ENCODE assay signal across 8 mouse cellular contexts in the genomic region with DNA sequence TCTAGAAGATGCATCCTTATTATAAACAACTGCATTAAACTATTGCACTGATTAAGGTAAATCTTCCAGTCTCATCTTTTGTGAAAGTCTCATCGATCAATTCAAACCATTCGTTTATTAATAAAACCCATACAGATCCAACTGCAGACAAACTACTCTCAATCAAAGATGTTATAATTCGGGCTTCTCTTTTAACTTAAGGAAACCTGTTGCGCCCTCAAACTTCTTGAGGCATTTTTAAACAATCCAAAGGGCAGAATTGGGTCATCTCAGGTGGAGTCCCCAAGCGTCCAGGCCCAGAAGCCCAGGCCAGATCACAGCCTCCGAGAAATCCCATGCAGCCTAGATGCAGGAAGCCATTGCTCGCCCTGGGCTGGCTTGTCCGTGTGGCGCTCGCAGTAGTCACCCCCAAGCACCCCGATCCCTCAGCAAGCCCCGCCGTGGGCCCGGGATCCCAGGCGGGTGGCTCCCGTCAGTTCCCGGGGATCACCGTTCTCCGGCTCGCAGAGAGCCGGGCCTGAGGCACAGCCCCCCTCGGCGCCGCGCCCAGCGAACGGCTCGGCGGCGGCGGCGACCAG. TPM values are rescaled to one million over a fixed set of nuclear protein-coding genes. Genes with fewer than 3 reads are reported as not detected.
A peak's percentile ranks its signal among the peaks of the same experiment; 100 is the strongest.
DNase-seq lines count a peak whose midpoint lies in the region; ATAC-seq lines count a peak whose summit lies in the region.

No protein-coding gene starts in this region.

- H3K4me2 ChIP-seq in embryonic facial prominence, embryonic 11.5 days (ENCODE audit: low read depth, low read length), result peak overlapping the region; percentile 84
- peak overlapping the region; percentile 74 for H3K4me2 ChIP-seq in hindbrain, embryonic 11.5 days (replicated peaks; ENCODE audit: low read depth, low read length)
- peak overlapping the region; percentile 86 for H3K4me2 ChIP-seq in liver, embryonic 13.5 days

- H3K9me3 ChIP-seq in embryonic facial prominence, embryonic 11.5 days (replicated peaks; ENCODE audit: control insufficient read depth, low read length), result no peaks in the 10 kb centered on the region
- H3K9me3 ChIP-seq in hindbrain, embryonic 11.5 days (ENCODE audit: control insufficient read depth, low read length), result no peaks in the 10 kb centered on the region
- no peaks in the 10 kb centered on the region for H3K9me3 ChIP-seq in liver, embryonic 13.5 days (replicated peaks)

- peak overlapping the region; percentile 96 for H3K27ac ChIP-seq in embryonic facial prominence, embryonic 11.5 days (replicated peaks; ENCODE audit: low read depth, low read length)
- peak overlapping the region; percentile 94 for H3K27ac ChIP-seq in hindbrain, embryonic 11.5 days (ENCODE audit: low read depth, low read length)
- H3K27ac ChIP-seq in liver, embryonic 13.5 days, result peak overlapping the region; percentile 90

- DNase-seq in spleen, postnatal 10 days (ENCODE audit: low spot score in 2 of 2), result peak; percentile 43 to 50
- no peak for DNase-seq in spleen, adult 12 weeks (ENCODE audit: low spot score)
- peak; percentile 67 for DNase-seq in adipocyte (ENCODE audit: low spot score)
- peak; percentile 72 for DNase-seq in embryonic facial prominence, embryonic 11.5 days (ENCODE audit: low spot score)
- DNase-seq in hindbrain, embryonic 11.5 days (ENCODE audit: low spot score), result peak; percentile 75
- no peak for DNase-seq in liver, embryonic 13.5 days
- peak; percentile 79 for DNase-seq in neural tube, embryonic 10.5 days (ENCODE audit: extremely low spot score, low spot score)
- no peak for DNase-seq in right cerebral cortex, postnatal 36 days (ENCODE audit: low spot score in 2 of 2)

- ATAC-seq in embryonic facial prominence, embryonic 11.5 days (replicated peaks; ENCODE audit: insufficient number of reproducible peaks, low FRiP score, low TSS enrichment, low read depth), result peak; percentile 57; the same call in 1 of the 2 replicates
- peak; percentile 64 for ATAC-seq in hindbrain, embryonic 11.5 days (ENCODE audit: low FRiP score)
- peak; percentile 54; the same call in 1 of the 2 replicates for ATAC-seq in liver, embryonic 13.5 days (ENCODE audit: low read depth)

- H3K36me3 ChIP-seq in embryonic facial prominence, embryonic 11.5 days (replicated peaks; ENCODE audit: control insufficient read depth, insufficient read depth, low read depth, low read length), result no peaks in the 10 kb centered on the region
- no peaks in the 10 kb centered on the region for H3K36me3 ChIP-seq in hindbrain, embryonic 11.5 days (ENCODE audit: control insufficient read depth, insufficient read depth, low read length)
- H3K36me3 ChIP-seq in liver, embryonic 13.5 days, result no peaks in the 10 kb centered on the region

- no peaks in the 10 kb centered on the region for H3K4me1 ChIP-seq in embryonic facial prominence, embryonic 11.5 days (ENCODE audit: control insufficient read depth, insufficient read depth, low read length)
- H3K4me1 ChIP-seq in hindbrain, embryonic 11.5 days (replicated peaks; ENCODE audit: control insufficient read depth, insufficient read depth, low read length), result no peaks in the 10 kb centered on the region
- peaks cover 43% of the 10 kb centered on the region for H3K4me1 ChIP-seq in liver, embryonic 13.5 days (replicated peaks)

- 5% methylated on average over 32 of the region's 32 CpGs for WGBS in embryonic facial prominence, embryonic 11.5 days
- 6% methylated on average over 28 of the region's 32 CpGs for WGBS in hindbrain, embryonic 11.5 days
- 6% methylated on average over 32 of the region's 32 CpGs for WGBS in liver, embryonic 13.5 days (ENCODE audit: insufficient replicate concordance)

- H3K9ac ChIP-seq in embryonic facial prominence, embryonic 11.5 days (replicated peaks; ENCODE audit: low read length), result peak overlapping the region; percentile 98
- peak overlapping the region; percentile 96 for H3K9ac ChIP-seq in hindbrain, embryonic 11.5 days (ENCODE audit: low read depth, low read length)
- H3K9ac ChIP-seq in liver, embryonic 13.5 days, result peak overlapping the region; percentile 85

- no peaks in the 10 kb centered on the region for H3K27me3 ChIP-seq in embryonic facial prominence, embryonic 11.5 days (ENCODE audit: control insufficient read depth, insufficient read depth, low read length)
- H3K27me3 ChIP-seq in hindbrain, embryonic 11.5 days (ENCODE audit: control insufficient read depth, insufficient read depth, low read length), result no peaks in the 10 kb centered on the region
- no peaks in the 10 kb centered on the region for H3K27me3 ChIP-seq in liver, embryonic 13.5 days

- H3K4me3 ChIP-seq in embryonic facial prominence, embryonic 11.5 days (ENCODE audit: low read depth, low read length), result peak overlapping the region; percentile 84
- peak overlapping the region; percentile 79 for H3K4me3 ChIP-seq in hindbrain, embryonic 11.5 days (ENCODE audit: low read depth, low read length)
- peak overlapping the region; percentile 82 for H3K4me3 ChIP-seq in liver, embryonic 13.5 days (replicated peaks)

RNA-seq across cellular contexts. Expression of gene Snx9, which starts 0.5 kb away (rescaled TPM):
- polyA plus RNA-seq in embryonic facial prominence, embryonic 11.5 days (2014; fragmentation: Nextera tagmentation; extraction: Ambion mirVana), result 30.4 and 31.2 TPM in 2 replicates
- 20.7 and 22.5 TPM in 2 replicates for polyA plus RNA-seq in hindbrain, embryonic 11.5 days (2014; fragmentation: Nextera tagmentation; extraction: Ambion mirVana)
- polyA plus RNA-seq in liver, embryonic 13.5 days (2015; fragmentation: Nextera tagmentation; extraction: Ambion mirVana), result 12.2 and 14.1 TPM in 2 replicates

Comparison
In these comparisons a context has a peak if more than half of its experiments do, and no peak if none do; other contexts are left out.
1. DNase-seq: peak in spleen, postnatal 10 days (2 of 2), adipocyte (single experiment), embryonic facial prominence, embryonic 11.5 days (single experiment), hindbrain, embryonic 11.5 days (single experiment) and neural tube, embryonic 10.5 days (single experiment); none in spleen, adult 12 weeks (single experiment), liver, embryonic 13.5 days (single experiment) and right cerebral cortex, postnatal 36 days (0 of 2).
2. Peak in every context shown above with its lines, with median percentiles within 50 percentile points of each other: ATAC-seq, H3K27ac ChIP-seq, H3K4me2 ChIP-seq, H3K4me3 ChIP-seq and H3K9ac ChIP-seq.